Mouse (Mus musculus) liver, embryonic 14.5 days (tissue): ENCODE measurements around the gene Smim24.

Source experiments
- CTCF ChIP-seq: IDR thresholded peaks from 2 replicates; pipeline ENCODE4 v1.5.1; 2016; ENCODE audit warnings: antibody characterized with exemption, low read depth, control low read depth
- EP300 ChIP-seq: IDR thresholded peaks from 2 replicates; pipeline ENCODE4 v1.6.1; 2016; ENCODE audit warnings: antibody characterized with exemption, low read depth

DNA sequence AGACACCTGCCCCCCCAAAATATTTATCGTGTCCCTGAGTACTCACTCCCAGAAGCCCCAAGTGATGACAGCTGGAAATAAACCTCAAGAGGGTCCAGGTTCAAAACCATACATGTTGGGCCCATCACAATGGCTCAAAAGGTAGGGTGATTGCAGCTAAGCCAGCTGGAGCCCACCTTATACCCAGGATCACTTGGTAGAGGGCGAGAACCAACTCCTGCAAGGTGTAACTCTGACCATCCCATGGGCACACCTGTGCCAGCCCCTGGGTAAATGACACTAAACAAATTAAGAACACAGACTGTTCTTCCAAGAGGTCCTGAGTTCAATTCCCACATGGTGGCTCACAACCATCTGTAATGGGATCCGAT, 13.7 kb upstream of the Smim24 start:
- TF ChIP-seq CTCF: no peak
- no peak for TF ChIP-seq EP300
